Mouse (Mus musculus): Measurements from ENCODE around the gene Atxn1. TPM values are rescaled to one million over a fixed set of nuclear protein-coding genes. Genes with fewer than 3 reads are reported as not detected.

The Atxn1 gene
- total RNA-seq, 1 experiment from 2014 or later = 19.8 TPM

DNA sequence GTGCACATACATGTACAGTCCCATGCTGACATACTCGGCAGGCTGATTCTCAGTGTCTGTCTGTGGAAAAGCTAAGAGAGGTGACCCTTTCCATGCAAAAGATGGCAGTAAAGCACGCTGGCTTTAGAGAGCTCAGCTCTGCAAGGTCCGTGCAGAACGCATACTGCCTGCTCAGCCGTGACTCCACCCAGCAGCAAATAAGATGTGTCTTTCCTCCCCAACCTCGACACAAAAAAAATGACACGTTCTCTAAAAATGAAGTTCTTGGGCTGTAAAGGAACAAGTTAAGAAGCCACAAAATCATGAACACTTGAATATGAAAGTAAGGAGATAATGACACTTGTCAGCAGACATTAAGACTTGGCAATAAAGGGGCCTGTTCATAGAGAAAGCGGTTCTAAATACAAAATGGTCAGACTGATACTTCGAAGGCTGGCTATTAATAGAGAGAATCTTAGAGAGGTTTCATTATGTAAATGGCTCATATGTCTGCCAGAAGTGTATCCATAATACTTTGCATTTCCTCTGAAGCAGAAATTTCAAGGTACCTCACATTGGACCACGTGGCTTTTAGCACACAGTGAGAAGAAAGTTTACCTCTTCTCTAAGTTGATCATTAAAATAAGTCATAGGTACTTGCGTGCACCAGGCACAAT, 132.0 kb downstream of the Atxn1 start:
- ATAC-seq (replicated peaks in 1 of 2; ENCODE audit: insufficient read depth in 1 of 2, low FRiP score in 2 of 2, low TSS enrichment in 1 of 2, low read depth in 1 of 2, poor library complexity in 2 of 2, severe bottlenecking in 2 of 2) = no peak

DNA sequence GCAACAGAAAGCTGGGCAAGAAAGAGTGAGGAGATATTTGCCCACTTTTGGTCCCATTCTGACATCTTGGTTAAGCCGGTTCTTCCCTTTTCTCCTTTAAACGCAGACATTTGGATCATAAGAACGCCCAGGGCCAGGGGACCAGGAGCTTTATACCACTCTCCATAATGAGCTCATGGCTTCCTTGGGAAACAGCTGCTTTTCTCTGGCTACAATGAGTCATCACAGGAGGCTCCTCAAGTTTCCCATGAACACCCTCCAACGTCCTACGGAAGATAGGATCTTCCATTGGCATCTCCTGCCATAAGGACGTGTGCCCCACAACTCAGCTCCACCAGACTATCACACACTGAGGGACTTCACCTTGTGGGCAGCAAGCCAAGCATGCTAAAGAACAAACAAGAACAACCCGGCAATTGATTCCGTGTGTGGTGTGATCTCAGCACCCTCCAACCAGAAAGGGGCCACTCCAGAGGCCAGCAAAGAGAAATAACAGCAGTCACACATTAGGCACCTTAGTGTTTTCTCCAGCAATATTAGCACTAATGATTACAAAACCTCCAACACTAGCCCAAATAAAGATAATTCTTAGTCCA, 135.4 kb downstream of the Atxn1 start:
- ATAC-seq (replicated peaks in 1 of 2; ENCODE audit: insufficient read depth in 1 of 2, low FRiP score in 2 of 2, low TSS enrichment in 1 of 2, low read depth in 1 of 2, poor library complexity in 2 of 2, severe bottlenecking in 2 of 2) = no peak

DNA sequence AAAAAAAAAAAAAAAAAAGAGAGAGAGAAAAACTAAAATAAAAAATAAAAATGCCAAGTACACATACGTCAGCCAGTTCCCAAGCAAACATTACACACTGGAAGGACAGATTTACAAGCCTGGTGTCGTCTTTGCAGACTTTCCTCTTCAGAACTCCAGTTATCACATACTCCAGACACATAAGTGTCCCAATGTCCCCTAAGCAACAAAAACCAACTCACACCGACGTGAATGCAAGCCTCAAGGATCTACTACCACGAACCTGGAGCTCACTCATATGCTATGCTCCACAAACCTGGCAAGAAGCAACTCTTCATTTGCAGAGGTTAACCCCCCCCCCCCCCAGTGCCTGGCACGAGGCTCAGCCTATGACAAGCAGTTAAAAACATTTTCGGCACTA, 136.8 kb downstream of the Atxn1 start:
- ATAC-seq (replicated peaks in 1 of 2; ENCODE audit: insufficient read depth in 1 of 2, low FRiP score in 2 of 2, low TSS enrichment in 1 of 2, low read depth in 1 of 2, poor library complexity in 2 of 2, severe bottlenecking in 2 of 2) = no peak

DNA sequence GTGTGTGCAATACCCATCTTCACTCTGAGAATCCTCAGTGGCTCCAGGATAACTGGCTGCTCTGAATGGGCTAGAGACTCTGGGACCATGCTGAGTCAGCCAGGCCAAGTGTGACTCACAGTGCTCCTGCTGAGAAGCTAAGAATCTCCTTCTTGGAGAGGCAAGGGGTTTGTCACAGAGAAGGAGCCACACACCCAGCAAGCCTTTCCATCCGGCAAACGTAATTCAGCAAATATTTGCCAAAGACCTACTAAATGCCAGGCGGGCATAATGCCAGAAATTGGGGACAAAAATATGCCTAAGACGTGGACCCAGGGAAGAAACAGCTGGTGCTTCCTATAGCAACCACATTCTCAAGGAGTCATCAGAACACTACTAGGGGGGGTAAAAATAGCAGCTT, 137.2 kb downstream of the Atxn1 start:
- no peak for ATAC-seq (replicated peaks in 1 of 2; ENCODE audit: insufficient read depth in 1 of 2, low FRiP score in 2 of 2, low TSS enrichment in 1 of 2, low read depth in 1 of 2, poor library complexity in 2 of 2, severe bottlenecking in 2 of 2)

DNA sequence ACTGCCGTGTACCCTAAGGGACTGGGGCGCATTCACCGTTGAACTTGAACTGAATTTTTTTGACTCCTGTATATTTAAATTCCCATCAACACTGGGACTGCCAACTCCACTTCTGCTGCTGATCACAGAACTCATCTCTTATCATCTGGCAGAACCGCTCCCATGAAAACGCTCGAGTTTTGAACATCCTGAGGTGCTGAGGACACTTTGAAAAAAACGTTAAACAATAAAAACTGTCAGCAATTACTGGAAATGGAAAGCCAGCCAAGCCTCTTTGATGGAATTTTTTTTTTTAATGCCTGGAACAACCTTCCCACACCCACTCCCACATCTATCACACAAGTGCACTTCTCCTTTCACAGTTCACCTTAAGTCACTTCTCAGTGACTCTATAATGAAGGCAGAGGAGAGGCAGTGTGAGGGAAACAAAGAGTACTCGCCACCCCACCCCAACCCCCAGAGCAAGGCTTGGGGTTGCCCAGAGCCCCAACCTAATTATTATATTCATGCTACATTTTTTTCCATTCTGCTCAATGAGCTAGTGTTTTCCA, 137.7 kb downstream of the Atxn1 start:
- ATAC-seq (replicated peaks in 1 of 2; ENCODE audit: insufficient read depth in 1 of 2, low FRiP score in 2 of 2, low TSS enrichment in 1 of 2, low read depth in 1 of 2, poor library complexity in 2 of 2, severe bottlenecking in 2 of 2) = no peak

DNA sequence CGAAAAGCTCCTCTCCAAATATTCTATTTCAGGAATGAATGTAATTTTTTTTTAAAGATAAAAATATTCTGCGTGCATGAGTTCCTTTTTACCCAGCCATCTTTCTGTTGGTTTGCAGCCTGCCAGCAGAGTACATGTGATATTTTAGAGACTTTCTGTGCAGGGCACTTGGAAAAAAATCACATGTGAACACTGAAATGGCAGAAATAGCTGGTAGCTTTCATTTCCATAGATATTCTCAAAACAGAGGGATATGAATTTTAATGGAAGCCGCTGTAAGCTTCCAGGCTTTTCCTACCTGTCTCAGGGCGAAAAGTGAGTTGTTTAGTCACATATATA, 142.3 kb downstream of the Atxn1 start:
- ATAC-seq (replicated peaks in 1 of 2; ENCODE audit: insufficient read depth in 1 of 2, low FRiP score in 2 of 2, low TSS enrichment in 1 of 2, low read depth in 1 of 2, poor library complexity in 2 of 2, severe bottlenecking in 2 of 2) = no peak

DNA sequence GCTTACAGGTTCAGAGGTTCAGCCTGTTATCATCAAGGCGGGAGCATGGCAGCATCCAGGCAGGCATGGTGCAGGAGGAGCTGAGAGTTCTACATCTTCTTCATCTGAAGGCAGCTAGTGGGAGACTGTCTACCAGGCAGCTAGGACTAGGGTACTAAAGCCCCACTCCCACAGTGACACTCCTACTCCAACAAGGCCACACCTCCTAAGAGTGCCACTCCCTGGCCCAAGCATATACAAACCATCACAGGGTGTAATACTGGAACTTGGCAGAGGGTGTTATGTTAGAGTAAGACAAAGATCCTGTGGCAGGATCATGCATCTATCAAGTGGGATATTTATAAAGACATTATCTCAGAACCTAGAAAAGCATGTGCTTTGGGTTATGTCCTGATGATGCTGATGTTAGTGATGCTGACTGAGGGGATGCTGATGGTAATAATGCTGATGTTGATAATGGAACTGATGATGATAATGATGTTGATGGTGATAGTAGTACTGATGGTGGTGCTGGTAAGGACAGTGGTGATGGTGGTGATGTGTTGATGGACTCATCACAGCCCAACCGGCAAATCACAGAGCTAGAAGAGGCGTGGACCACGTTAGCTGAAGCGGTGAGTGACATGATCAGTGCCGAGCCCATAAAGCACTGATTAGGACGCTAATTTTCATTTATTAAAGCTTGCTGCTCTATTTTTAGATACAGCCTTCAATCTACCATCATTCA, 142.9 kb downstream of the Atxn1 start:
- no peak for ATAC-seq (replicated peaks in 1 of 2; ENCODE audit: insufficient read depth in 1 of 2, low FRiP score in 2 of 2, low TSS enrichment in 1 of 2, low read depth in 1 of 2, poor library complexity in 2 of 2, severe bottlenecking in 2 of 2)

DNA sequence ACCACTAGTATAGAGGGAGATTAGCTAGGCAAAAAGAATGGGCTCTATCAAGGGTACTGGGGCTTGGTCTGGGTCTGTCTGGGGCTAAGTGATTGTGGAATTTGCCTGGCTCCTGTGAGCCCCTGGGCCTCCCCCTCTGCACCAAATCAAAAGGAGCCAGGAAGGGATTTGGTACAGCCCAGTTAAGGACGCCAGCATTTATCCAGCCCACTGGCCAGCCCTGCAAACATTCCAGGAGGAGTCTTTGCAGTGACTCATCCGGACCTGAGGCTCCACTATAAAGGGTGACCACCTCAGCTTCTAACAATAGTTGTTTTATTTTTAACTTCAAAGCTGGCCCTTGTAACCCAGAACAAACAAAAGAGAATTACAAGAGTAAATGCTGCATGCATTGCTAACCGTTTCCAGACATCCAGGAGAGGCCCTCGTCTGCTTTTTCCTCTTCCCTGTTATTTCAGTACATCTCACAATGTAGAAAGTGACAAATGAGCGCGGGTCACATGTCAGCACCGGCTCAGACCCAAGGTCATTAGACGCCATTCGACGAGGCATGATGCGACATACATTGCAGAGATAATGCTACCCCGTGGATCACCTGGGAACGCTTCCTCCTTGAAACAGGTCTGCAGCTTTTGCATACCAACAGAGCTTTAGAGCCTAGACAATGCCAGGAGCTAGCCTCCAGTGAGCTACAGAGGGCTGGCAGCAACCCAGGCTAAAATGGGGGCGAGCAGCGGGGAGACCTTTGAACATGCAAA, 144.2 kb downstream of the Atxn1 start:
- ATAC-seq (replicated peaks in 1 of 2; ENCODE audit: insufficient read depth in 1 of 2, low FRiP score in 2 of 2, low TSS enrichment in 1 of 2, low read depth in 1 of 2, poor library complexity in 2 of 2, severe bottlenecking in 2 of 2) = no peak

DNA sequence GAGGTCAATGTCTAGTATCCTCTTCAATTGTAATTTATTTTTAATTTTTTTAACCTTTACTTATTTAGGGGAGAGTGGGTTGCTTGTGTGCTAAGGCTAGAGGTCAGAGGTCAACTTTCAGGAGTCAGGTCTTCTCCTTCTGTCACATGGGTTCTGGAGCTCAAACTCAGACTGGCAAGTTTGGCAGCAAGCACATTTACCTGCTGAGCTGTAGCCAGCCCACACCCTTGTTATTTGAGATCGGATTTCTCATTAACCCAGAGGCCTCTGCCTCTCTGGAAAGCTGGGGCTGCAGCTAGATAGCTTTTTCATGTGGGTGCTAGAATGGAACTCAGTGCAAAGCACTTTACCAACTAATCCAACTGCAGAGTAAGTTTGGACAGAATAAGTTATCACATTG, 148.1 kb downstream of the Atxn1 start:
- no peak for ATAC-seq (replicated peaks in 1 of 2; ENCODE audit: insufficient read depth in 1 of 2, low FRiP score in 2 of 2, low TSS enrichment in 1 of 2, low read depth in 1 of 2, poor library complexity in 2 of 2, severe bottlenecking in 2 of 2)

DNA sequence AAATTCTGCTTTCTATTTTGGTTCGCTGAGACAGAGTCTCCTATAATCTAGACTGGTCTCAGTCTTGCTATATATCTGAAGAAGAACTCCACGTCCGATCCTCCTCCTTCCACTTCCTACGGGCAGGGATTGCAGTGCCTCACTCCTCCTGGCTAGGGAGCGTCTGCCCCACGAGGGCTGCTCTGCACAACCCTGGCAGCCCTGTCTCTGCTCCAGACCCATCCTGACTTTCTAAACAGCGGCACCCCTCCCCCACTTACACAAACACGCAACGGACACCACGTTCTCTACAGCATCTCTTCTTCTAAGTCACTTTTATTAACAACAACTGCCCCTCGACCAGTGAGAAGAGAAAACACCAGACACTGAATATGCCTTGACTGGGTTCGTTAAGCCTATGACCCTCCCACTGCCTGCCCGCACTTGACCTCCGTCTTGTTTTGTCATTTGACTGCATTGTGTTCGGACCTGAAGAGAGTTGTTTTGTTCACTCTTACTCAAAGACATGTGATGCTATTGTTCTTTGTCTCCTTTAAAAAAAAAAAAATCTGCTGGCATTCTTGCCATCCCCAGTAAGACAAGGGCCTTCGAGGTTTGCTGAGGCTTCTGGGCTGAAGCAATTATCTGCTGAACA, 154.9 kb downstream of the Atxn1 start:
- no peak for ATAC-seq (replicated peaks in 1 of 2; ENCODE audit: insufficient read depth in 1 of 2, low FRiP score in 2 of 2, low TSS enrichment in 1 of 2, low read depth in 1 of 2, poor library complexity in 2 of 2, severe bottlenecking in 2 of 2)

DNA sequence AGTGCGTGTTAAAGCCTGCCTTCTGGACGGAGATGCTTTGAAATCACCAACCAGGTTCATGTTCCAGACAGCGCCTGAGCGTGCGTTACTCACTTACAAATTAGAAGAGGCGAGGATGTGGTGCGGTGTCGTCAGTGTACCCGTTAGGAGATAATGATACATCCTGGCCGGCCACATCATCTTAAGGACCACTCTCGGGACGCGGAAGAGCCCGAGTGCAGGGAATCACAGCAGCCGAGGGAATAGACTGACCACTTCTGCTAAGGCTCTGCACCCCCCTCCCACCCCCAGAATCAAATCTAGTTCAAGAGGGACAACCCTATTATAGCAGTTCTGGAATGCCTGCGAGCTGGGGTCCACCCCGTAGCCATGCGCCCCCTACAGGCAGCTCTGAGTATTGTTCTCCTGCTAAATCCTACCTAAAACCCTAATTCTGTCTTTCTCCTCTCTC, 157.2 kb downstream of the Atxn1 start:
- ATAC-seq (replicated peaks in 1 of 2; ENCODE audit: insufficient read depth in 1 of 2, low FRiP score in 2 of 2, low TSS enrichment in 1 of 2, low read depth in 1 of 2, poor library complexity in 2 of 2, severe bottlenecking in 2 of 2) = no peak

DNA sequence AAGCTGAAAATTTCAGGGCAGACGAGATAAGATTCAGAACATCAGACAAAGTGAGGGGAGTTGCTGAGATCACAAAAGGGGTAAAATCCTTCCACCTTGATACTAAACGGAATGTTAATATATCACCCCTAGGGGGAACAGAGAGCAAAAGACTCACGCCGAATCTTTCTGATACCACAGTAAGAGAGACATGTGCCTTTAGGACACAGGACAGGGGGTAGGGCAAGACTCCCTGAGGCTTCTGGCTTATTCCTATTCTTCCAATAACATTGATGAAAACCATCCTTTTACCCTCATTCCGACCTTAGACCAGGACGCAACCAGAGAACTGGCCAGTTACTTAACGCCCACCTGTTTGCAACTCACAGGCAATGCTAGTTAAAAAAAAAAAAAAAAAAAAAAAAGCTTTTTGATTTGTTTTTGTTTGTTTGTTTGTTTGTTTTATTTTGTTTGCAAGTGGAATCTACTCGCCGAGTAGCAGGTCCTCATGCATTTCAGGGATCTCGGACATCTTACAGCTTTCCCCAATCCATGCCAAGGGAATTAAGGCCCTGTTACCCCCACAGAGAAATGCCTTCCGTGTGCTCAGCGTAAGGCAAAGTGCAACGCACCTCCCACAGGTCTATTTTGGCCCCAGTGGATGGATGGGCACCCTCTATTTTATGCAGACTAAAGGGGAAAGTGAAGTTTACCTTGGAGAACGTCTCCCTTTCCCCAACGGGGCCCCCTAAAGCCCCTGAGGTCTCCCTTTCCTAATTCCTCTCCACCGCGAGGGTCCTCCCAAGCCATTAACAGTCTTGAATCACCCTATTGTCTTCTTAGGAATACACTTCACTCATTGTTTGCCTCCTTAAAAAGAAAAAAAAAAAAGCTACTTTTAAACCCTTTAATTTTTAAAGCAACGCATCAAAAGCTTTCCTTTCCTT, 157.9 kb downstream of the Atxn1 start:
- no peak for ATAC-seq (replicated peaks in 1 of 2; ENCODE audit: insufficient read depth in 1 of 2, low FRiP score in 2 of 2, low TSS enrichment in 1 of 2, low read depth in 1 of 2, poor library complexity in 2 of 2, severe bottlenecking in 2 of 2)

DNA sequence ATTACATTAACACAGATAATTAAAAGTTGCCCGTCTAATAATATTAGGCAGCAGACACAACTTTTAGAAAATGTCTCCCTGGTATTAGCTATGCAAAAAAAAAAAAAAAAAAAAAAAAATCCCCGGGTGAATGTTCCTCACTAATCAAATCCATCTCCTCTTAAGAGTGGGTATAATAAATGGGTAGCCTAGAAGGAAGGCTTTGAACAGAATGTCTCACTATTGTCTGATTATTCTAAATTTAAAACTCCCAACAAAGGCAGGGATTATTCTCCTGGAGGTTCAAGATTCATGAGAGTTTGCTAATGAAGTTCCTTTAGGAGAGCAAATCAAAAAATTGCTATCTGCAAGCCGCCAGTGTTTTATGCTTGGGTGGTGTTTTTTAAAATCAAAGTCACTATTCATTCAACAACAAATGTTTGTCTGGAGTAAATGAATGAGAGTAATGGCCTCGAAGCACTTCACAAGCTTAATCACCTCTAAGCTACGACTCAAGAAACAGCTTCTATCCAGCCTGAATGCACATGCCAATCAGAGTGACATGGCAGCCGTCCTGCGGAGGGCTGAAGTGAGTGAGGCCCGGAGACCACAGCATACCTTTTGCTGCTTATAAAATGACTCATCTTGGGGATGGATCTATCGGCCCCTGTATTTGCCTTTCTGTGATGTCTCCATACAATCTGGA, 158.8 kb downstream of the Atxn1 start:
- no peak for ATAC-seq (replicated peaks in 1 of 2; ENCODE audit: insufficient read depth in 1 of 2, low FRiP score in 2 of 2, low TSS enrichment in 1 of 2, low read depth in 1 of 2, poor library complexity in 2 of 2, severe bottlenecking in 2 of 2)

DNA sequence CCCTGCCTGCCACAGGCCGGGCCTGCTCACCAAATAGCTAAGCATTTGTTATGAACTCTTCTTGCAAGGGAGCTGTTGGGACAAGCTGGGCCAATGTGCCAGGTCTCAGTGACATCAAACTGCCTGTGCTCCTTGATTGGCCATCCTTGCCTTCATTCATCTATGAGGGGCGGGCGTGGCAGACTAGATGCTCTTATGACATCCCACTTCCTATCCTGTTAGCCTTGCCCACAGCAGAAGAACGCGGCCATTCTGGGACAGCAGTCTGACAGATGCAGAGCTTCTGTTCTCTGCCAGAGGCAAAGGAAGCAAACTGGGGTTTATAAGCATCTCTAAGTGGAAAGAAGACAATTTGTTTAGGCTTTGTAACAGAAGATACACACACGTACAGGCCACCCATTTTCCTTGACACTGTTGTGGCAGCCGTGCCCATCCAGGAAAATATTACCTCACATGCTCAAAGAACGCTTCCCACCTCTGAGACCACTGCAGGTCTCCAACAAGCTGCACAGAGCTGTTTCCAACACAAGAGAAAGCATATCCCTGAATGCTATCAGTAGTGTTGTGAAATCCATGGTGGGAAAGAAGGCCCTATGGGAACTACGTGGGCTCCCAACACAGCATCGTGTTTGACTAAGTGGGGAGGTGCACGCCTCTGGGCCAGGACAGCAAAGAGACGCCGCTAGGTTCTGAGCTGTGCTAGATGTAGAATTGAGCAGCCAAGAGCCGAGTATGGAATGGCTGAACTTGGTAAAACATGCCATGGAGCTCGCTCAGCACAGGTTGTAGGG, 162.0 kb downstream of the Atxn1 start:
- no peak for ATAC-seq (replicated peaks in 1 of 2; ENCODE audit: insufficient read depth in 1 of 2, low FRiP score in 2 of 2, low TSS enrichment in 1 of 2, low read depth in 1 of 2, poor library complexity in 2 of 2, severe bottlenecking in 2 of 2)

DNA sequence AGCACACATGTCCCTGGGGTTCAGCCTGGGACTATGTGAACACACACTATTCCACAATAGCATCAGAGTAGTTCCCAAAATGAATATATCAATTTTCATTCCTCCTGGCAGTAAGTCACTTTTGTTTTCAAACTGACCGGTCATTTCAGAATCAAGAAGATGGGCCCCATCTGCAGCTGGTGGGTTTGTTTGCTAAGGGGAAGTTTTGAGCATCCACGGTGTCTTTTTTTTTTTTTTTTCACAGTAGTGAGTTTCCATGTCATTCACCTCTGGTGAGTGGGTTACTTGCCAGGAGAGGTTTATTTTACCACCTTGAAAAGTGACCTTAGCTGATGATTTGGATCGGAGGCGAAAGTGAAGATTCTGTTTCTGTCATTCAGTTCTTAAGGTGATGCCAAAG, 166.6 kb downstream of the Atxn1 start:
- no peak for ATAC-seq (replicated peaks in 1 of 2; ENCODE audit: insufficient read depth in 1 of 2, low FRiP score in 2 of 2, low TSS enrichment in 1 of 2, low read depth in 1 of 2, poor library complexity in 2 of 2, severe bottlenecking in 2 of 2)

Measured in hematopoietic stem cell, adult 5-6 weeks (primary cell).